Mouse (Mus musculus) brain, embryonic 14.5 days (tissue): Measurements from ENCODE around the gene Anp32e.

Source experiments
- CTCF ChIP-seq: fragments of 200-500 bp; IDR thresholded peaks from 2 replicates; pipeline ENCODE4 v1.5.1; 2012; ENCODE audit warnings: inconsistent platforms, mild to moderate bottlenecking, moderate library complexity, borderline replicate concordance; ENCODE audit not compliant: insufficient read depth, insufficient read length; ENCODE audit errors: extremely low read depth
- POLR2A ChIP-seq: fragments of 200-500 bp; IDR thresholded peaks from 2 replicates; pipeline ENCODE4 v1.6.1; 2012; ENCODE audit warnings: mild to moderate bottlenecking, inconsistent platforms, borderline replicate concordance; ENCODE audit not compliant: poor library complexity, insufficient read depth, insufficient read length, severe bottlenecking; ENCODE audit errors: extremely low read depth

GRCm38 (mm10) chr3:95928261-95928657, 787 bp upstream of the Anp32e start:
- TF ChIP-seq CTCF, result no peak
- TF ChIP-seq POLR2A, result no peak
